Mouse (Mus musculus): ENCODE results near the gene Larp1.

The Larp1 gene

GRCm38 (mm10) chr11:58100006-58100405 is 91.1 kb downstream of the Larp1 start:
- no peak for DNase-seq (ENCODE audit: low spot score)

- no peak for DNase-seq (ENCODE audit: low spot score)
Observed at GRCm38 (mm10) chr11:58101194-58101720, 92.4 kb downstream of the Larp1 start.

GRCm38 (mm10) chr11:58102146-58102545 is 93.3 kb downstream of the Larp1 start:
- no peak for DNase-seq (ENCODE audit: low spot score)

- DNase-seq (ENCODE audit: low spot score), result no peak
Observed at GRCm38 (mm10) chr11:58102581-58103343, 93.9 kb downstream of the Larp1 start.

- DNase-seq (ENCODE audit: low spot score), result no peak
Observed at GRCm38 (mm10) chr11:58103344-58103653, 94.4 kb downstream of the Larp1 start.

GRCm38 (mm10) chr11:58103697-58104306 is 94.9 kb downstream of the Larp1 start, which contains the start of gene Cnot8:
Cnot8 (plus strand) TSS chr11:58104153.
- DNase-seq (ENCODE audit: low spot score), result peak; percentile 99

GRCm38 (mm10) chr11:58104351-58104791 is 95.5 kb downstream of the Larp1 start:
- DNase-seq (ENCODE audit: low spot score), result peak; percentile 29

- no peak for DNase-seq (ENCODE audit: low spot score)
Observed at GRCm38 (mm10) chr11:58107009-58107408, 98.1 kb downstream of the Larp1 start.

- no peak for DNase-seq (ENCODE audit: low spot score)
Observed at GRCm38 (mm10) chr11:58107664-58108337, 98.9 kb downstream of the Larp1 start.
